Mouse (Mus musculus) gastrocnemius, adult 18-20 months (tissue): ENCODE results near the gene Rhox2b. TPM values are rescaled to one million over a fixed set of nuclear protein-coding genes. Genes with fewer than 3 reads are reported as not detected.
"Not testable (repeated sequence)": the region's sequence is repeated elsewhere in the genome, so short reads cannot be mapped to it uniquely, and the experiment has no call there.

ENCODE experiments used
- DNase-seq: peaks from one replicate; pipeline ENCODE4 v3.0.0; 2021; ENCODE audit warnings: low spot score
- long read RNA-seq, 2 experiments: library from polyadenylated mRNA; stranded (forward); transcript quantifications; one replicate each; pipeline ENCODE4 v2.0.0; 2021
- total RNA-seq, 2 experiments: library from RNA; stranded (reverse); gene quantifications; 2 replicates each; pipeline ENCODE4 v1.2.3; 2021

Gene Rhox2b
- total RNA-seq: not detected
- long read RNA-seq, experiment 1: 0 reads
- long read RNA-seq, experiment 2: 0 reads

- DNase-seq: not testable (repeated sequence)
These were observed at the start of gene Rhox2b for GRCm38 (mm10) chrX:37411767-37412166. TSS of gene Rhox2b (plus strand) at chrX:37412067.

- DNase-seq: not testable (repeated sequence)
These were observed 32.1 kb upstream of the Rhox2b start, which contains the start of gene Rhox3a2 for GRCm38 (mm10) chrX:37379728-37380127. TSS of gene Rhox3a2 (plus strand) at chrX:37380028.

DNA sequence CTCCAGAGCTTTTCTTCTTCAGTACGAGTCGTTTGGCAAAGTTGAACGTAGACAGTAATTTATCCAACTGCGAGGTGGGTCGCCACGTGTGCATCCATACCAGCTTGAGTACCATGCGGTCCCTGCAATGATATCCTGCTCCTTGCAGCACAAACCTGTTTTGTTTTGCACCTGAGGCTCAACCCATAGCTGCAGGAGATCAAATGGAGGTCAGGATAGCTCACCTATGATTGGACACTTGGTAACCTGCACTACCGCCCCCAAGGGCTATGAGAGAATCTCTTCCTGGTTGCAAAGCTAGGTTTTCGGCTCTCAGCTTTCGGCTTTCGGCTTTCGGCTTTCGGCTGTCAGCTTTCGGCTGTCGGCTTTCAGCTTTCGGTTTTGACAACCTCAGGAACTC, 21.3 kb upstream of the Rhox2b start, which contains the start of gene Rhox4a2:
Rhox4a2 (plus strand) TSS at position 301 of the 400 bp plus-strand sequence.
- DNase-seq: not testable (repeated sequence)

GRCm38 (mm10) chrX:37432194-37432593, 20.3 kb downstream of the Rhox2b start, which contains the start of gene Rhox4b:
TSS of gene Rhox4b (plus strand) at chrX:37432494.
- not testable (repeated sequence) for DNase-seq

- DNase-seq: not testable (repeated sequence)
These were observed 41.5 kb downstream of the Rhox2b start, which contains the start of gene Rhox2c for GRCm38 (mm10) chrX:37453380-37453779. TSS of gene Rhox2c (plus strand) at chrX:37453680.

GRCm38 (mm10) chrX:37458285-37458684, 46.4 kb downstream of the Rhox2b start, which contains the start of gene Rhox3c:
TSS of gene Rhox3c (plus strand) at chrX:37458585.
- not testable (repeated sequence) for DNase-seq

Other genes with a start within 250 kb of the Rhox2b start
- not detected for gene Akap14, start 243.2 kb upstream of the Rhox2b start, total RNA-seq
- gene Ndufa1, start 220.9 kb upstream of the Rhox2b start, total RNA-seq: 100 to 1,000 TPM; 378 to 379 TPM
- gene Rnf113a1, start 220.8 kb upstream of the Rhox2b start, total RNA-seq: 1 to 10 TPM; 2.2 to 2.4 TPM
- not detected for gene Gm9, start 201.0 kb upstream of the Rhox2b start, total RNA-seq
- not detected for gene Rhox1, start 189.8 kb upstream of the Rhox2b start, total RNA-seq
- gene Rhox2a, start 167.1 kb upstream of the Rhox2b start, total RNA-seq: not detected
- not detected for gene Rhox3a, start 162.1 kb upstream of the Rhox2b start, total RNA-seq
- not detected for gene Rhox4a, start 146.7 kb upstream of the Rhox2b start, total RNA-seq
- gene Rhox3a2, start 32.0 kb upstream of the Rhox2b start, total RNA-seq: not detected
- gene Rhox4a2, start 21.2 kb upstream of the Rhox2b start, total RNA-seq: not detected
- not detected for gene Rhox4b, start 20.4 kb downstream of the Rhox2b start, total RNA-seq
- not detected for gene Rhox2c, start 41.6 kb downstream of the Rhox2b start, total RNA-seq
- not detected for gene Rhox3c, start 46.5 kb downstream of the Rhox2b start, total RNA-seq
- not detected for gene Rhox4c, start 68.3 kb downstream of the Rhox2b start, total RNA-seq
- gene Rhox2d, start 81.4 kb downstream of the Rhox2b start, total RNA-seq: not detected
- not detected for gene Rhox4d, start 102.3 kb downstream of the Rhox2b start, total RNA-seq
- not detected for gene Rhox2e, start 118.4 kb downstream of the Rhox2b start, total RNA-seq
- gene Rhox3e, start 130.0 kb downstream of the Rhox2b start, total RNA-seq: not detected
- gene Rhox4e, start 145.3 kb downstream of the Rhox2b start, total RNA-seq: not detected
- gene Rhox2f, start 159.3 kb downstream of the Rhox2b start, total RNA-seq: not detected
- not detected for gene Rhox3f, start 168.9 kb downstream of the Rhox2b start, total RNA-seq
- gene Rhox4f, start 195.6 kb downstream of the Rhox2b start, total RNA-seq: not detected
- gene Rhox3g, start 216.5 kb downstream of the Rhox2b start, total RNA-seq: not detected
- not detected for gene Rhox2g, start 231.4 kb downstream of the Rhox2b start, total RNA-seq
- not detected for gene Rhox4g, start 239.3 kb downstream of the Rhox2b start, total RNA-seq